ENCODE assay signal across 10 mouse cellular contexts in the genomic region with DNA sequence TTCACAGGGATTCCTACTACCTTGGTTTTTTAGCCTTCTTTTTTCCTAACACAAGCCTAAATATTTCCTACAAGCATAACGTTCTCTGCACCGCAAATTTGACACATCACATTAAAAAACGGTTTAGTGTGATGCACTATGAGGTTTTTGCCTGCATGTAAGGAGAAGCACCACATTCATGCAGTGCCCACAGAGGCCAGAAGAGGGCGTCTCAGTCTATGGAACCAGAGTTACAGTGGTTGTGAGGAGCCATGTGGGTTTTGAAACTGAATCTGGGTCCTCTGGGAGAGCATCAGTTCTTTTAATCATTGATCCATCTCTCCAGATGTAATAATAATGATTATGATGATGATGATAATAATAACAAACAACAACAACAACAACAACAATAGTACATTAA. TPM values are rescaled to one million over a fixed set of nuclear protein-coding genes. Genes with fewer than 3 reads are reported as not detected.
DNase-seq lines count a peak whose midpoint lies in the region; ATAC-seq and TF ChIP-seq lines count a peak whose summit lies in the region.
"Had no signal": no experiment of that assay in that cellular context is flagged by ENCODE, and none has a peak within 500 bp of the region (broad histone marks: within the 10 kb centered on the region; RNA-seq: fewer than 3 reads in every experiment).

No protein-coding gene starts in this region.

- no peaks in the 10 kb centered on the region for H3K4me1 ChIP-seq in forebrain, postnatal 0 days (ENCODE audit: insufficient read depth)
- no peaks in the 10 kb centered on the region for H3K4me1 ChIP-seq in forebrain, embryonic 12.5 days
- no peaks in the 10 kb centered on the region for H3K4me1 ChIP-seq in midbrain, embryonic 11.5 days (ENCODE audit: control insufficient read depth, insufficient read depth, low read length)
- H3K4me1 ChIP-seq in midbrain, embryonic 16.5 days (ENCODE audit: control insufficient read depth, insufficient read depth, low read length) = no peaks in the 10 kb centered on the region
- peaks cover 2% of the 10 kb centered on the region; the same call in 1 of the 2 replicates for H3K4me1 ChIP-seq in bone marrow macrophage, adult 2 months (ENCODE audit: control insufficient read depth, insufficient read depth, low read length)
- no peaks in the 10 kb centered on the region for H3K4me1 ChIP-seq in midbrain, postnatal 0 days (ENCODE audit: insufficient read depth, low read length)

- DNase-seq in forebrain, postnatal 0 days = no peak
- peak; percentile 85 for DNase-seq in midbrain, embryonic 11.5 days (ENCODE audit: low spot score, missing footprints)
- no peak for DNase-seq in midbrain, postnatal 0 days (ENCODE audit: low spot score)
- no peak for DNase-seq in urinary bladder, adult 2 months (ENCODE audit: low spot score)

- WGBS in forebrain, postnatal 0 days = 40% methylated on average over 4 of the region's 4 CpGs
- WGBS in forebrain, embryonic 12.5 days = 44% methylated on average over 4 of the region's 4 CpGs
- 45% methylated on average over 4 of the region's 4 CpGs for WGBS in midbrain, embryonic 11.5 days
- WGBS in midbrain, embryonic 16.5 days = 48% methylated on average over 4 of the region's 4 CpGs
- WGBS in midbrain, postnatal 0 days = 49% methylated on average over 4 of the region's 4 CpGs

- H3K9me3 ChIP-seq in forebrain, postnatal 0 days (ENCODE audit: low read length) = no peaks in the 10 kb centered on the region
- no peaks in the 10 kb centered on the region for H3K9me3 ChIP-seq in forebrain, embryonic 12.5 days
- H3K9me3 ChIP-seq in midbrain, embryonic 11.5 days (ENCODE audit: control insufficient read depth, low read length) = no peaks in the 10 kb centered on the region
- no peaks in the 10 kb centered on the region for H3K9me3 ChIP-seq in midbrain, embryonic 16.5 days (replicated peaks; ENCODE audit: control insufficient read depth, low read length, poor library complexity, severe bottlenecking)
- no peaks in the 10 kb centered on the region for H3K9me3 ChIP-seq in midbrain, postnatal 0 days (ENCODE audit: low read length)

- H3K27me3 ChIP-seq in forebrain, postnatal 0 days (ENCODE audit: insufficient read depth, low read length) = no peaks in the 10 kb centered on the region
- H3K27me3 ChIP-seq in forebrain, embryonic 12.5 days = no peaks in the 10 kb centered on the region
- no peaks in the 10 kb centered on the region for H3K27me3 ChIP-seq in midbrain, embryonic 11.5 days (ENCODE audit: control insufficient read depth, insufficient read depth, low read length)
- H3K27me3 ChIP-seq in midbrain, embryonic 16.5 days (ENCODE audit: control insufficient read depth, insufficient read depth, low read depth, low read length) = no peaks in the 10 kb centered on the region
- no peaks in the 10 kb centered on the region for H3K27me3 ChIP-seq in midbrain, postnatal 0 days (ENCODE audit: insufficient read depth, low read length)

- H3K4me3 ChIP-seq in forebrain, postnatal 0 days (ENCODE audit: low read depth, low read length) = no peak overlapping the region
- H3K4me3 ChIP-seq in forebrain, embryonic 12.5 days (replicated peaks) = no peak overlapping the region
- H3K4me3 ChIP-seq in midbrain, embryonic 11.5 days (ENCODE audit: low read depth, low read length) = no peak overlapping the region
- H3K4me3 ChIP-seq in midbrain, embryonic 16.5 days (ENCODE audit: low read depth, low read length) = no peak overlapping the region
- H3K4me3 ChIP-seq in bone marrow macrophage, adult 2 months (ENCODE audit: insufficient read depth, low read length) = no peak overlapping the region
- no peak overlapping the region for H3K4me3 ChIP-seq in midbrain, postnatal 0 days (ENCODE audit: low read depth, low read length)

- H3K36me3 ChIP-seq in forebrain, postnatal 0 days (ENCODE audit: insufficient read depth) = no peaks in the 10 kb centered on the region
- H3K36me3 ChIP-seq in forebrain, embryonic 12.5 days (replicated peaks) = no peaks in the 10 kb centered on the region
- no peaks in the 10 kb centered on the region for H3K36me3 ChIP-seq in midbrain, embryonic 11.5 days (ENCODE audit: control insufficient read depth, insufficient read depth, low read length)
- H3K36me3 ChIP-seq in midbrain, embryonic 16.5 days (ENCODE audit: control insufficient read depth, insufficient read depth, low read length) = no peaks in the 10 kb centered on the region
- H3K36me3 ChIP-seq in midbrain, postnatal 0 days (ENCODE audit: insufficient read depth, low read length) = no peaks in the 10 kb centered on the region

- TF ChIP-seq POLR2A in bone marrow macrophage, adult 2 months (IDR thresholded peaks at IDR 0.05; ENCODE audit: borderline replicate concordance, low read depth, low read length) = no peak

- no peak for ATAC-seq in forebrain, postnatal 0 days
- no peak for ATAC-seq in forebrain, embryonic 12.5 days (ENCODE audit: low FRiP score)
- no peak for ATAC-seq in midbrain, embryonic 11.5 days (ENCODE audit: low FRiP score)
- ATAC-seq in midbrain, embryonic 16.5 days = no peak
- no peak for ATAC-seq in midbrain, postnatal 0 days (ENCODE audit: low FRiP score)
- no peak for ATAC-seq in inflammation-experienced regulatory T-cells, adult 6 months

- no peak overlapping the region for H3K4me2 ChIP-seq in forebrain, postnatal 0 days (ENCODE audit: low read depth)
- no peak overlapping the region for H3K4me2 ChIP-seq in forebrain, embryonic 12.5 days
- no peak overlapping the region for H3K4me2 ChIP-seq in midbrain, embryonic 11.5 days
- H3K4me2 ChIP-seq in midbrain, embryonic 16.5 days (ENCODE audit: low read length) = no peak overlapping the region
- no peak overlapping the region for H3K4me2 ChIP-seq in midbrain, postnatal 0 days (ENCODE audit: low read depth, low read length, poor library complexity, severe bottlenecking)

- TF ChIP-seq CTCF in forebrain, postnatal 0 days (IDR thresholded peaks at IDR 0.05; ENCODE audit: low read depth) = peak; percentile 30
- TF ChIP-seq CTCF in bone marrow macrophage, adult 2 months (IDR thresholded peaks at IDR 0.05; ENCODE audit: low read depth, low read length) = peak; percentile 53
- peak; percentile 49 for TF ChIP-seq CTCF in midbrain, postnatal 0 days (IDR thresholded peaks at IDR 0.05)

- no peak overlapping the region for H3K9ac ChIP-seq in forebrain, postnatal 0 days
- no peak overlapping the region for H3K9ac ChIP-seq in forebrain, embryonic 12.5 days
- H3K9ac ChIP-seq in midbrain, embryonic 11.5 days (ENCODE audit: low read length) = no peak overlapping the region
- H3K9ac ChIP-seq in midbrain, embryonic 16.5 days (ENCODE audit: low read depth, low read length) = no peak overlapping the region
- H3K9ac ChIP-seq in midbrain, postnatal 0 days (replicated peaks; ENCODE audit: low read length, poor library complexity, severe bottlenecking) = no peak overlapping the region

- no peak overlapping the region for H3K27ac ChIP-seq in forebrain, postnatal 0 days (ENCODE audit: low read depth, low read length)
- no peak overlapping the region for H3K27ac ChIP-seq in forebrain, embryonic 12.5 days
- H3K27ac ChIP-seq in midbrain, embryonic 11.5 days (ENCODE audit: low read depth, low read length) = no peak overlapping the region
- H3K27ac ChIP-seq in midbrain, embryonic 16.5 days (ENCODE audit: low read length) = no peak overlapping the region
- H3K27ac ChIP-seq in bone marrow macrophage, adult 2 months (ENCODE audit: insufficient read depth, low read depth, low read length) = no peak overlapping the region
- no peak overlapping the region for H3K27ac ChIP-seq in midbrain, postnatal 0 days (ENCODE audit: low read depth, low read length)
- H3K27ac ChIP-seq: macrophage had no signal

RNA-seq across cellular contexts. Expression of gene 1700018F24Rik, which starts 1.2 kb away (rescaled TPM):
- total RNA-seq in forebrain, postnatal 0 days (2014; rRNA removed) = not detected in 2 replicates
- polyA plus RNA-seq in forebrain, postnatal 0 days (2015; fragmentation: Nextera tagmentation; extraction: Ambion mirVana) = not detected in 2 replicates
- not detected in 2 replicates for polyA plus RNA-seq in forebrain, embryonic 12.5 days (2016; fragmentation: Nextera tagmentation; extraction: Ambion mirVana)
- not detected in 2 replicates for polyA plus RNA-seq in midbrain, embryonic 11.5 days (2014; fragmentation: Nextera tagmentation; extraction: Ambion mirVana)
- not detected in 2 replicates for polyA plus RNA-seq in midbrain, embryonic 16.5 days (2015; fragmentation: Nextera tagmentation; extraction: Ambion mirVana)
- polyA plus RNA-seq in bone marrow macrophage, adult 2 months (2012; ENCODE audit: insufficient read depth, insufficient read length, missing spikeins) = not detected in 2 replicates
- total RNA-seq in midbrain, postnatal 0 days (2014; rRNA removed) = not detected in 2 replicates
- not detected in 2 replicates for polyA plus RNA-seq in midbrain, postnatal 0 days (2015; fragmentation: Nextera tagmentation; extraction: Ambion mirVana)
- not detected in 2 replicates for polyA plus RNA-seq in urinary bladder, adult 2 months (2012; rRNA removed)
- not detected for polyA plus RNA-seq in inflammation-experienced regulatory T-cells, adult 6 months (2017; shearing (Covaris generic))
- polyA plus RNA-seq: heart, embryonic 16.5 days; macrophage had no signal

RNA-seq across cellular contexts. Expression of gene Gm4871, which starts 9.1 kb away (rescaled TPM):
- not detected in 2 replicates for total RNA-seq in forebrain, postnatal 0 days (2014; rRNA removed)
- not detected in 2 replicates for polyA plus RNA-seq in forebrain, postnatal 0 days (2015; fragmentation: Nextera tagmentation; extraction: Ambion mirVana)
- not detected in 2 replicates for polyA plus RNA-seq in forebrain, embryonic 12.5 days (2016; fragmentation: Nextera tagmentation; extraction: Ambion mirVana)
- not detected in 2 replicates for polyA plus RNA-seq in midbrain, embryonic 11.5 days (2014; fragmentation: Nextera tagmentation; extraction: Ambion mirVana)
- polyA plus RNA-seq in midbrain, embryonic 16.5 days (2015; fragmentation: Nextera tagmentation; extraction: Ambion mirVana) = not detected in 2 replicates
- not detected in 2 replicates for polyA plus RNA-seq in bone marrow macrophage, adult 2 months (2012; ENCODE audit: insufficient read depth, insufficient read length, missing spikeins)
- total RNA-seq in midbrain, postnatal 0 days (2014; rRNA removed) = not detected in 2 replicates
- not detected in 2 replicates for polyA plus RNA-seq in midbrain, postnatal 0 days (2015; fragmentation: Nextera tagmentation; extraction: Ambion mirVana)
- not detected in 2 replicates for polyA plus RNA-seq in urinary bladder, adult 2 months (2012; rRNA removed)
- polyA plus RNA-seq in inflammation-experienced regulatory T-cells, adult 6 months (2017; shearing (Covaris generic)) = not detected
- polyA plus RNA-seq: heart, embryonic 16.5 days; macrophage had no signal

RNA-seq across cellular contexts. Expression of gene Arpc1a, which starts 42.0 kb away (rescaled TPM):
- 146 and 156 TPM in 2 replicates for total RNA-seq in forebrain, postnatal 0 days (2014; rRNA removed)
- polyA plus RNA-seq in forebrain, postnatal 0 days (2015; fragmentation: Nextera tagmentation; extraction: Ambion mirVana) = 246 and 273 TPM in 2 replicates
- 168 and 174 TPM in 2 replicates for polyA plus RNA-seq in forebrain, embryonic 12.5 days (2016; fragmentation: Nextera tagmentation; extraction: Ambion mirVana)
- 179 and 183 TPM in 2 replicates for polyA plus RNA-seq in midbrain, embryonic 11.5 days (2014; fragmentation: Nextera tagmentation; extraction: Ambion mirVana)
- 277 and 284 TPM in 2 replicates for polyA plus RNA-seq in midbrain, embryonic 16.5 days (2015; fragmentation: Nextera tagmentation; extraction: Ambion mirVana)
- polyA plus RNA-seq in bone marrow macrophage, adult 2 months (2012; ENCODE audit: insufficient read depth, insufficient read length, missing spikeins) = 78.6 and 92.3 TPM in 2 replicates
- total RNA-seq in midbrain, postnatal 0 days (2014; rRNA removed) = 148 and 151 TPM in 2 replicates
- polyA plus RNA-seq in midbrain, postnatal 0 days (2015; fragmentation: Nextera tagmentation; extraction: Ambion mirVana) = 238 and 244 TPM in 2 replicates
- polyA plus RNA-seq in urinary bladder, adult 2 months (2012; rRNA removed) = 284 and 341 TPM in 2 replicates
- 10 to 100 TPM; 86.2 to 96.6 (median 91.8) TPM for polyA plus RNA-seq in inflammation-experienced regulatory T-cells, adult 6 months (2017; shearing (Covaris generic))

RNA-seq across cellular contexts. Expression of gene Kpna7, which starts 42.2 kb away (rescaled TPM):
- 0.46 TPM in 1 of 2 replicates, not detected in the other for total RNA-seq in forebrain, postnatal 0 days (2014; rRNA removed)
- polyA plus RNA-seq in forebrain, postnatal 0 days (2015; fragmentation: Nextera tagmentation; extraction: Ambion mirVana) = not detected in 2 replicates
- not detected in 2 replicates for polyA plus RNA-seq in forebrain, embryonic 12.5 days (2016; fragmentation: Nextera tagmentation; extraction: Ambion mirVana)
- not detected in 2 replicates for polyA plus RNA-seq in midbrain, embryonic 11.5 days (2014; fragmentation: Nextera tagmentation; extraction: Ambion mirVana)
- polyA plus RNA-seq in midbrain, embryonic 16.5 days (2015; fragmentation: Nextera tagmentation; extraction: Ambion mirVana) = not detected in 2 replicates
- polyA plus RNA-seq in bone marrow macrophage, adult 2 months (2012; ENCODE audit: insufficient read depth, insufficient read length, missing spikeins) = not detected in 2 replicates
- not detected in 2 replicates for total RNA-seq in midbrain, postnatal 0 days (2014; rRNA removed)
- not detected in 2 replicates for polyA plus RNA-seq in midbrain, postnatal 0 days (2015; fragmentation: Nextera tagmentation; extraction: Ambion mirVana)
- not detected in 2 replicates for polyA plus RNA-seq in urinary bladder, adult 2 months (2012; rRNA removed)
- polyA plus RNA-seq in inflammation-experienced regulatory T-cells, adult 6 months (2017; shearing (Covaris generic)) = not detected
- polyA plus RNA-seq: macrophage had no signal
